ENCODE assay signal across 11 mouse cellular contexts in genomic region chr2:153298863-153299262, GRCm38 (mm10). TPM values are rescaled to one million over a fixed set of nuclear protein-coding genes. Genes with fewer than 3 reads are reported as not detected.
DNase-seq lines count a peak whose midpoint lies in the region; ATAC-seq and TF ChIP-seq lines count a peak whose summit lies in the region.
"Had no signal": no experiment of that assay in that cellular context is flagged by ENCODE, and none has a peak within 500 bp of the region (broad histone marks: within the 10 kb centered on the region; RNA-seq: fewer than 3 reads in every experiment).

No protein-coding gene starts in this region.

- no peak for TF ChIP-seq EP300 in heart, adult 2 months (IDR thresholded peaks at IDR 0.05; ENCODE audit: insufficient read depth, low read depth, low read length)
- no peak for TF ChIP-seq EP300 in stomach, postnatal 0 days (optimal IDR thresholded peaks at IDR 0.05)

- H3K9me3 ChIP-seq in stomach, postnatal 0 days (ENCODE audit: control insufficient read depth, low read length), result no peaks in the 10 kb centered on the region
- H3K9me3 ChIP-seq: embryonic facial prominence, embryonic 13.5 days had no signal

- H3K9ac ChIP-seq in heart, adult 2 months (ENCODE audit: low read depth, low read length), result no peak overlapping the region
- H3K9ac ChIP-seq in stomach, postnatal 0 days (ENCODE audit: low read length), result no peak overlapping the region
- H3K9ac ChIP-seq: embryonic facial prominence, embryonic 13.5 days had no signal

- no peak overlapping the region for H3K4me2 ChIP-seq in stomach, postnatal 0 days (replicated peaks; ENCODE audit: low read depth)
- H3K4me2 ChIP-seq: embryonic facial prominence, embryonic 13.5 days had no signal

- no peaks in the 10 kb centered on the region for H3K27me3 ChIP-seq in heart, adult 2 months (ENCODE audit: control insufficient read depth, insufficient read depth, low read length)
- no peaks in the 10 kb centered on the region for H3K27me3 ChIP-seq in stomach, postnatal 0 days (ENCODE audit: control insufficient read depth, insufficient read depth, low read length)
- H3K27me3 ChIP-seq: embryonic facial prominence, embryonic 13.5 days had no signal

- peak; percentile 63 for ATAC-seq in stomach, postnatal 0 days (ENCODE audit: low FRiP score, low TSS enrichment)

- no peak overlapping the region for H3K4me3 ChIP-seq in heart, adult 2 months
- no peak overlapping the region for H3K4me3 ChIP-seq in stomach, postnatal 0 days (ENCODE audit: low read depth, low read length)
- H3K4me3 ChIP-seq: embryonic facial prominence, embryonic 13.5 days; myocyte had no signal

- TF ChIP-seq POLR2A in heart, adult 2 months (IDR thresholded peaks at IDR 0.05; ENCODE audit: insufficient read depth, low read depth, low read length), result no peak

- H3K4me1 ChIP-seq in heart, adult 2 months (ENCODE audit: control insufficient read depth, insufficient read depth, low read length), result no peaks in the 10 kb centered on the region
- no peaks in the 10 kb centered on the region for H3K4me1 ChIP-seq in stomach, postnatal 0 days (replicated peaks; ENCODE audit: control insufficient read depth, insufficient read depth)
- H3K4me1 ChIP-seq: embryonic facial prominence, embryonic 13.5 days had no signal

- WGBS in heart, adult 2 months, result 39% methylated on average over 4 of the region's 4 CpGs
- WGBS in stomach, postnatal 0 days, result 48% methylated on average over 4 of the region's 4 CpGs

- H3K27ac ChIP-seq in heart, adult 2 months, result no peak overlapping the region; the same call in 1 of the 2 replicates
- no peak overlapping the region; the same call in 1 of the 2 replicates for H3K27ac ChIP-seq in stomach, postnatal 0 days (replicated peaks)
- H3K27ac ChIP-seq: embryonic facial prominence, embryonic 13.5 days had no signal

- DNase-seq in heart, adult 2 months, result peak in 1 of 2 experiments; percentile 23
- no peak for DNase-seq in heart, adult 8-10 months (ENCODE audit: low spot score)
- DNase-seq in spleen, postnatal 36 days (ENCODE audit: low spot score in 2 of 2), result peak; percentile 29 to 39
- DNase-seq in spleen, postnatal 14 days (ENCODE audit: low spot score in 2 of 2), result no peak
- DNase-seq in kidney, postnatal 10 days, result peak; percentile 25
- no peak for DNase-seq in stomach, postnatal 0 days (ENCODE audit: low spot score)
- DNase-seq in urinary bladder, adult 2 months (ENCODE audit: low spot score), result no peak
- no peak for DNase-seq in frontal cortex, postnatal 25 days (ENCODE audit: low spot score in 2 of 2)
- DNase-seq: thymus, postnatal 36 days had no signal

- no peaks in the 10 kb centered on the region for H3K36me3 ChIP-seq in heart, adult 2 months (ENCODE audit: control insufficient read depth, insufficient read depth, low read length)
- no peaks in the 10 kb centered on the region for H3K36me3 ChIP-seq in stomach, postnatal 0 days (ENCODE audit: control insufficient read depth, insufficient read depth, low read length)

- peak; percentile 48 for TF ChIP-seq CTCF in heart, adult 2 months (IDR thresholded peaks at IDR 0.05)
- peak; percentile 65 for TF ChIP-seq CTCF in stomach, postnatal 0 days (IDR thresholded peaks at IDR 0.05; ENCODE audit: low read depth)

- intact Hi-C loops in heart, adult 2 months (cut with DNase I), result no loop called here

- H3K79me2 ChIP-seq in heart, adult 2 months (replicated peaks; ENCODE audit: control insufficient read depth, insufficient read depth, low read length), result peaks cover 4% of the 10 kb centered on the region; the same call in 1 of the 2 replicates

RNA-seq across cellular contexts. Expression of gene Kif3b, which starts 7.7 kb away (rescaled TPM):
- total RNA-seq in heart, adult 2 months (2021), result 1 to 10 TPM; 7.7 to 8.2 TPM
- polyA plus RNA-seq in heart, adult 2 months (2012; rRNA removed), result 3.8 and 6.6 TPM in 2 replicates
- total RNA-seq in heart, adult 8-10 months (2022), result 1 to 10 TPM; 6.4 to 9.3 (median 8.1) TPM
- 3.1 and 3.2 TPM in 2 replicates for polyA plus RNA-seq in stomach, postnatal 0 days (2015; fragmentation: Nextera tagmentation; extraction: Ambion mirVana)
- 14.5 TPM in 2 replicates for polyA plus RNA-seq in urinary bladder, adult 2 months (2012; rRNA removed)

RNA-seq across cellular contexts. Expression of gene Asxl1, which starts 46.8 kb away (rescaled TPM):
- 10 to 100 TPM; 17.7 to 21.2 TPM for total RNA-seq in heart, adult 2 months (2021)
- polyA plus RNA-seq in heart, adult 2 months (2012; rRNA removed), result 8.0 and 12.3 TPM in 2 replicates
- total RNA-seq in heart, adult 8-10 months (2022), result 10 to 100 TPM; 17.6 to 23.9 (median 22.1) TPM
- 5.9 TPM in 2 replicates for polyA plus RNA-seq in stomach, postnatal 0 days (2015; fragmentation: Nextera tagmentation; extraction: Ambion mirVana)
- polyA plus RNA-seq in urinary bladder, adult 2 months (2012; rRNA removed), result 14.5 and 19.3 TPM in 2 replicates

RNA-seq across cellular contexts. Expression of gene Pofut1, which starts 57.5 kb away (rescaled TPM):
- 10 to 100 TPM; 12.6 to 13.3 TPM for total RNA-seq in heart, adult 2 months (2021)
- 12.1 and 17.7 TPM in 2 replicates for polyA plus RNA-seq in heart, adult 2 months (2012; rRNA removed)
- 10 to 100 TPM; 10.6 to 14.9 (median 13.5) TPM for total RNA-seq in heart, adult 8-10 months (2022)
- 2.6 and 2.7 TPM in 2 replicates for polyA plus RNA-seq in stomach, postnatal 0 days (2015; fragmentation: Nextera tagmentation; extraction: Ambion mirVana)
- 29.7 and 29.8 TPM in 2 replicates for polyA plus RNA-seq in urinary bladder, adult 2 months (2012; rRNA removed)

RNA-seq across cellular contexts. Expression of gene Plagl2, which starts 57.6 kb away (rescaled TPM):
- total RNA-seq in heart, adult 2 months (2021), result 1 to 10 TPM; 3.5 to 4.1 TPM
- 3.0 and 4.7 TPM in 2 replicates for polyA plus RNA-seq in heart, adult 2 months (2012; rRNA removed)
- total RNA-seq in heart, adult 8-10 months (2022), result 1 to 10 TPM; 3.6 to 4.3 (median 4.0) TPM
- polyA plus RNA-seq in stomach, postnatal 0 days (2015; fragmentation: Nextera tagmentation; extraction: Ambion mirVana), result 6.9 and 7.7 TPM in 2 replicates
- polyA plus RNA-seq in urinary bladder, adult 2 months (2012; rRNA removed), result 5.2 and 8.8 TPM in 2 replicates

Comparison
In these comparisons a context has a peak if more than half of its experiments do, and no peak if none do; other contexts are left out.
1. DNase-seq: peak in spleen, postnatal 36 days (2 of 2) and kidney, postnatal 10 days (single experiment); none in heart, adult 8-10 months (single experiment), spleen, postnatal 14 days (0 of 2), stomach, postnatal 0 days (single experiment), urinary bladder, adult 2 months (single experiment) and frontal cortex, postnatal 25 days (0 of 2).